14 mouse cellular contexts compared by ENCODE assay signal in genomic region chr10:18497066-18497465, GRCm38 (mm10).
"Had no signal": no experiment of that assay in that cellular context is flagged by ENCODE, and none has a peak within 500 bp of the region (broad histone marks: within the 10 kb centered on the region; RNA-seq: fewer than 3 reads in every experiment).

No protein-coding gene starts in this region.

- H3K27me3 ChIP-seq: limb, embryonic 15.5 days; liver, embryonic 12.5 days had no signal

- H3K4me1 ChIP-seq: liver, embryonic 12.5 days; midbrain, embryonic 10.5 days had no signal

- ATAC-seq: liver, embryonic 12.5 days; midbrain, embryonic 16.5 days had no signal

- H3K4me2 ChIP-seq: limb, embryonic 15.5 days; liver, embryonic 12.5 days; lung, embryonic 14.5 days had no signal

- H3K9ac ChIP-seq: limb, embryonic 15.5 days; liver, embryonic 12.5 days; lung, embryonic 14.5 days had no signal

- H3K4me3 ChIP-seq: left cerebral cortex, adult 2 months; limb, embryonic 15.5 days; liver, embryonic 12.5 days; midbrain, embryonic 10.5 days had no signal

- DNase-seq: kidney, adult 9 months; kidney, postnatal 4 days; lung, embryonic 14.5 days; lung, postnatal 10 days; lung, postnatal 4 days; right cerebral cortex, adult 18-20 months; right cerebral cortex, postnatal 25 days; thymus, postnatal 36 days had no signal

- H3K9me3 ChIP-seq: limb, embryonic 15.5 days; liver, embryonic 12.5 days; midbrain, embryonic 10.5 days had no signal

- H3K27ac ChIP-seq: kidney, postnatal 0 days; left cerebral cortex, adult 2 months; limb, embryonic 15.5 days; liver, embryonic 12.5 days; midbrain, embryonic 10.5 days had no signal

- H3K36me3 ChIP-seq: liver, embryonic 12.5 days had no signal
